In genomic region chr16:52302790-52303531, GRCm38 (mm10) we compare ENCODE assay signal across 29 mouse cellular contexts.
A peak's percentile ranks its signal among the peaks of the same experiment; 100 is the strongest.
DNase-seq lines count a peak whose midpoint lies in the region; ATAC-seq and TF ChIP-seq lines count a peak whose summit lies in the region.
"Had no signal": no experiment of that assay in that cellular context is flagged by ENCODE, and none has a peak within 500 bp of the region (broad histone marks: within the 10 kb centered on the region; RNA-seq: fewer than 3 reads in every experiment).

No protein-coding gene starts in this region.

- H3K4me2 ChIP-seq in forebrain, embryonic 15.5 days (replicated peaks), result no peak overlapping the region
- no peak overlapping the region for H3K4me2 ChIP-seq in midbrain, embryonic 13.5 days (replicated peaks)
- no peak overlapping the region for H3K4me2 ChIP-seq in midbrain, embryonic 11.5 days
- H3K4me2 ChIP-seq: embryonic facial prominence, embryonic 12.5 days; heart, embryonic 13.5 days; intestine, embryonic 15.5 days; liver, embryonic 13.5 days had no signal

- H3K4me3 ChIP-seq in forebrain, embryonic 15.5 days, result no peak overlapping the region
- no peak overlapping the region for H3K4me3 ChIP-seq in forebrain, embryonic 10.5 days
- H3K4me3 ChIP-seq in midbrain, embryonic 13.5 days (replicated peaks), result no peak overlapping the region
- no peak overlapping the region for H3K4me3 ChIP-seq in midbrain, embryonic 11.5 days (ENCODE audit: low read depth, low read length)
- H3K4me3 ChIP-seq: embryonic facial prominence, embryonic 12.5 days; heart, embryonic 13.5 days; intestine, embryonic 15.5 days; liver, embryonic 13.5 days; megakaryocyte, embryonic 14.5 days had no signal

- no peak overlapping the region for H3K9ac ChIP-seq in forebrain, embryonic 15.5 days (replicated peaks)
- H3K9ac ChIP-seq in midbrain, embryonic 13.5 days (replicated peaks), result no peak overlapping the region
- no peak overlapping the region for H3K9ac ChIP-seq in midbrain, embryonic 11.5 days (ENCODE audit: low read length)
- H3K9ac ChIP-seq: embryonic facial prominence, embryonic 12.5 days; heart, embryonic 13.5 days; intestine, embryonic 15.5 days; liver, embryonic 13.5 days had no signal

- no peak for TF ChIP-seq POLR2A in brain, embryonic 14.5 days (IDR thresholded peaks at IDR 0.05; ENCODE audit: borderline replicate concordance, extremely low read depth, insufficient read depth, insufficient read length, poor library complexity, severe bottlenecking)

- H3K27ac ChIP-seq in forebrain, embryonic 15.5 days (replicated peaks), result peak overlapping the region; percentile 52; the same call in 1 of the 2 replicates
- H3K27ac ChIP-seq in forebrain, embryonic 10.5 days, result no peak overlapping the region
- no peak overlapping the region for H3K27ac ChIP-seq in midbrain, embryonic 13.5 days
- H3K27ac ChIP-seq in midbrain, embryonic 11.5 days (ENCODE audit: low read depth, low read length), result no peak overlapping the region
- H3K27ac ChIP-seq: embryonic facial prominence, embryonic 12.5 days; heart, embryonic 13.5 days; intestine, embryonic 15.5 days; kidney, postnatal 0 days; liver, embryonic 13.5 days; stomach, postnatal 0 days had no signal

- no peaks in the 10 kb centered on the region for H3K36me3 ChIP-seq in forebrain, embryonic 15.5 days
- H3K36me3 ChIP-seq in forebrain, embryonic 10.5 days (replicated peaks), result no peaks in the 10 kb centered on the region
- no peaks in the 10 kb centered on the region for H3K36me3 ChIP-seq in midbrain, embryonic 13.5 days
- H3K36me3 ChIP-seq in midbrain, embryonic 11.5 days (ENCODE audit: control insufficient read depth, insufficient read depth, low read length), result no peaks in the 10 kb centered on the region
- H3K36me3 ChIP-seq: embryonic facial prominence, embryonic 12.5 days; heart, embryonic 13.5 days; intestine, embryonic 15.5 days; liver, embryonic 13.5 days had no signal

- no peak for DNase-seq in forebrain, embryonic 10.5 days (ENCODE audit: extremely low spot score, low spot score)
- no peak for DNase-seq in midbrain, embryonic 11.5 days (ENCODE audit: low spot score, missing footprints)
- peak; percentile 64 for DNase-seq in brain, embryonic 14.5 days (ENCODE audit: low read depth)
- DNase-seq in forelimb bud, embryonic 11.5 days (ENCODE audit: low read depth, low spot score), result peak; percentile 14
- no peak for DNase-seq in thymus, postnatal 10 days (ENCODE audit: low spot score in 2 of 2)
- DNase-seq: adrenal gland, postnatal 25 days; cerebellum, adult 2 months; cerebellum, postnatal 25 days; gastrocnemius, postnatal 10 days; heart, postnatal 10 days; kidney, adult 8-10 months; kidney, postnatal 4 days; left cerebral cortex, postnatal 4 days; liver, embryonic 13.5 days; lung, adult 18-20 months; lung, postnatal 4 days; right cerebral cortex, postnatal 4 days; thymus, adult 18-20 months; thymus, postnatal 36 days had no signal

- 55% methylated on average over 9 of the region's 9 CpGs for WGBS in forebrain, embryonic 15.5 days
- 93% methylated on average over 9 of the region's 9 CpGs for WGBS in forebrain, embryonic 10.5 days
- 83% methylated on average over 9 of the region's 9 CpGs for WGBS in midbrain, embryonic 13.5 days
- 91% methylated on average over 9 of the region's 9 CpGs for WGBS in midbrain, embryonic 11.5 days

- peaks cover 10% of the 10 kb centered on the region; the same call in 1 of the 2 replicates for H3K4me1 ChIP-seq in forebrain, embryonic 15.5 days
- H3K4me1 ChIP-seq in forebrain, embryonic 10.5 days, result no peaks in the 10 kb centered on the region
- no peaks in the 10 kb centered on the region for H3K4me1 ChIP-seq in midbrain, embryonic 13.5 days (replicated peaks)
- no peaks in the 10 kb centered on the region for H3K4me1 ChIP-seq in midbrain, embryonic 11.5 days (ENCODE audit: control insufficient read depth, insufficient read depth, low read length)
- H3K4me1 ChIP-seq: embryonic facial prominence, embryonic 12.5 days; heart, embryonic 13.5 days; intestine, embryonic 15.5 days; liver, embryonic 13.5 days; megakaryocyte, embryonic 14.5 days had no signal

- no peaks in the 10 kb centered on the region for H3K27me3 ChIP-seq in forebrain, embryonic 15.5 days
- no peaks in the 10 kb centered on the region for H3K27me3 ChIP-seq in forebrain, embryonic 10.5 days (ENCODE audit: poor library complexity, severe bottlenecking)
- no peaks in the 10 kb centered on the region for H3K27me3 ChIP-seq in midbrain, embryonic 13.5 days
- no peaks in the 10 kb centered on the region for H3K27me3 ChIP-seq in midbrain, embryonic 11.5 days (ENCODE audit: control insufficient read depth, insufficient read depth, low read length)
- H3K27me3 ChIP-seq: embryonic facial prominence, embryonic 12.5 days; heart, embryonic 13.5 days; intestine, embryonic 15.5 days; liver, embryonic 13.5 days; megakaryocyte, embryonic 14.5 days had no signal

- peak; percentile 86 for ATAC-seq in forebrain, embryonic 15.5 days (replicated peaks)
- 0 out of 2 replicates have a peak, but pooled peaks have one; percentile 24 for ATAC-seq in midbrain, embryonic 13.5 days
- ATAC-seq in midbrain, embryonic 11.5 days (ENCODE audit: low FRiP score), result no peak
- ATAC-seq: CD4-positive, CD25-positive, alpha-beta regulatory T cell, adult 4 months; intestine, embryonic 15.5 days; lung, postnatal 0 days had no signal

- TF ChIP-seq CTCF in brain, embryonic 14.5 days (IDR thresholded peaks at IDR 0.05; ENCODE audit: borderline replicate concordance, extremely low read depth, insufficient read depth, insufficient read length), result no peak

- H3K9me3 ChIP-seq in forebrain, embryonic 15.5 days, result no peaks in the 10 kb centered on the region
- H3K9me3 ChIP-seq in forebrain, embryonic 10.5 days, result no peaks in the 10 kb centered on the region
- no peaks in the 10 kb centered on the region for H3K9me3 ChIP-seq in midbrain, embryonic 13.5 days
- H3K9me3 ChIP-seq in midbrain, embryonic 11.5 days (ENCODE audit: control insufficient read depth, low read length), result no peaks in the 10 kb centered on the region
- H3K9me3 ChIP-seq: embryonic facial prominence, embryonic 12.5 days; heart, embryonic 13.5 days; intestine, embryonic 15.5 days; liver, embryonic 13.5 days had no signal

Comparison
In these comparisons a context has a peak if more than half of its experiments do, and no peak if none do; other contexts are left out.
1. DNase-seq: peak in brain, embryonic 14.5 days (single experiment) and forelimb bud, embryonic 11.5 days (single experiment); none in forebrain, embryonic 10.5 days (single experiment), midbrain, embryonic 11.5 days (single experiment) and thymus, postnatal 10 days (0 of 2).